Mouse (Mus musculus): ENCODE results near the gene Neurl1a. TPM values are rescaled to one million over a fixed set of nuclear protein-coding genes. Genes with fewer than 3 reads are reported as not detected.

The Neurl1a gene
- polyA plus RNA-seq, 1 experiment, result 0.01 TPM

- Histone ChIP-seq H3K4me1 (ENCODE audit: control insufficient read depth) (peaks cover 3% of the 10 kb centered on the region), H3K4me3 (replicated peaks) (no peak overlapping the region), H3K27me3 (ENCODE audit: control insufficient read depth) (peaks cover 22% of the 10 kb centered on the region), H3K9me3 (ENCODE audit: control insufficient read depth, low read length) (no peaks in the 10 kb centered on the region), H3K36me3 (ENCODE audit: control insufficient read depth) (no peaks in the 10 kb centered on the region)
- TF ChIP-seq GATA1 (IDR thresholded peaks at IDR 0.05; ENCODE audit: low read length) (no peak), TAL1 (IDR thresholded peaks at IDR 0.05; ENCODE audit: low read length) (no peak)
Measured at GRCm38 (mm10) chr19:47142438-47142837, 36.2 kb upstream of the Neurl1a start.

GRCm38 (mm10) chr19:47144154-47144553 lies 34.5 kb upstream of the Neurl1a start, which contains the start of gene Calhm1:
Gene Calhm1, minus strand, starts transcription at chr19:47144254.
- Histone ChIP-seq H3K4me1 (ENCODE audit: control insufficient read depth) (no peaks in the 10 kb centered on the region), H3K9me3 (ENCODE audit: control insufficient read depth, low read length) (no peaks in the 10 kb centered on the region), H3K4me3 (replicated peaks) (no peak within 1 kb of the TSS), H3K36me3 (ENCODE audit: control insufficient read depth) (no peaks in the 10 kb centered on the region), H3K27me3 (ENCODE audit: control insufficient read depth) (peaks cover 5% of the 10 kb centered on the region)
- no peak for TF ChIP-seq GATA1 (IDR thresholded peaks at IDR 0.05; ENCODE audit: low read length)
- no peak for TF ChIP-seq TAL1 (IDR thresholded peaks at IDR 0.05; ENCODE audit: low read length)

DNA sequence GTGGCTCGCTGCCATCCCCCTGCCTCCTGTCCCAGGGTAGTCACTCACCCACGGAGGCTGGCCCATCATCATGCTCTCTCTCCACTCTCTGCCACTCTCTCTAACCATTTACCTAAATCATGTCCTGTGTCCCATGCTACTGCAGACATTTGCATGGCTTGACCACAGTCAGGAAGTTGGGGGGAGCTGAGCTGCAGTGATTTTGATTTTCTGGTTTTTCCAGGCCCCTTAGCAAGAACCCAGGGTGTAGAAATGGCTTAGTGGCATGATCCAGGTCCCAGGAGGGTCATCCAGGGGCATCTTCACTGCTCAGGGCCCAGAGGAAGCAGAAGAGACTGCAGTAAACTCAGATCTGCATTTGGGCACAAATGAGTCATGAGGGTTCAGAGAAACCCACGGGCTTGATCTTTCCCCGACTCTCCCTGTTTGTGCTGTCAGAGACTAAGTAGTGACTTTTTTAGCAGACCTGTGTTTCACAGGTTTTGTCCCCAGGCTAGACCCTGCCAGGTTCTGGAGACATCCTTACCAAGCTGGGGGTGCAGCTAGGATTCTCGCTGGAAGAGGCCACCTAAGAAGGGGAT lies 30.3 kb upstream of the Neurl1a start:
- no peak for TF ChIP-seq TAL1 (IDR thresholded peaks at IDR 0.05; ENCODE audit: low read length)
- TF ChIP-seq GATA1 (IDR thresholded peaks at IDR 0.05; ENCODE audit: low read length), result no peak
- H3K9me3 ChIP-seq (ENCODE audit: control insufficient read depth, low read length), result no peaks in the 10 kb centered on the region
- H3K4me3 ChIP-seq (replicated peaks), result no peak overlapping the region
- H3K27me3 ChIP-seq (ENCODE audit: control insufficient read depth), result peaks cover 12% of the 10 kb centered on the region
- H3K36me3 ChIP-seq (ENCODE audit: control insufficient read depth), result no peaks in the 10 kb centered on the region
- H3K4me1 ChIP-seq (ENCODE audit: control insufficient read depth), result no peaks in the 10 kb centered on the region

- TF ChIP-seq GATA1 (IDR thresholded peaks at IDR 0.05; ENCODE audit: low read length) (no peak), TAL1 (IDR thresholded peaks at IDR 0.05; ENCODE audit: low read length) (no peak)
- H3K4me3 ChIP-seq (replicated peaks), result no peak overlapping the region
- no peaks in the 10 kb centered on the region for H3K9me3 ChIP-seq (ENCODE audit: control insufficient read depth, low read length)
- H3K4me1 ChIP-seq (ENCODE audit: control insufficient read depth), result no peaks in the 10 kb centered on the region
- no peaks in the 10 kb centered on the region for H3K36me3 ChIP-seq (ENCODE audit: control insufficient read depth)
- peaks cover 12% of the 10 kb centered on the region for H3K27me3 ChIP-seq (ENCODE audit: control insufficient read depth)
Measured at GRCm38 (mm10) chr19:47149854-47150253, 28.8 kb upstream of the Neurl1a start.

DNA sequence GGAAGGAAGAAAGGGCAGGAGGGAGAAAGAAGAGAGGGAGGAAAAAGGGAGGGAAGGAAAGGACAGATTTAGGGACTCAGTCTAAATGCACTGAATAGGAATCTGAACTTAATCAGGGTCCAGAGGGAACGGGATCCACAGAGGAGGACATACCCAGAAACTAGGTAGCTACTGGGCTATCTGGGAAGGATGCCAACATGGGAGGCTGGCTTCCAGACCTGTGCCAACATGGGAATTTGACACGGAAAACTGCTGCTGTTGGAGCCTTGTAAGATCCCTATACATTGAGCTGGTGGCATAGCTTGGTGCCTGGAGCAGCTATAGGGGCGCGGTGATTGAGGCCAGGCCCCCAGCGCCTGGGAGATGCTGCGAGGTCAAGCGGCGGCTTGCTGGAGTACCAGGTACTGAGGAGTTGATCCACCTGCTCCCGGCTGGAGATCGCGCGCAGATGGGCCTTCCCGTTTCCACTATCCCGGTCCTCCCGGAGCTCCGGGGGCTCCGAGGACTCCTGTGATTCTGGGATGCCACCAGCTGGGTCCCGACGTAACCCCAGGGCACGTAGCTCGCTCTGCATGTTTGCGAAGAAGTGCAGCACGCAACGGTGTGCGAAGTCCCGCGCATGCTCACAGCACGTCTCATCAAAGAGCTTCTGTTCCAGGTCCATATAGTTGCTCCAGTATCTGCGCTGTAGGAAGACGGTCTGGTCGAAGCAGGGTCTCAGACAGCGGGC lies 27.1 kb upstream of the Neurl1a start:
- TF ChIP-seq GATA1 (IDR thresholded peaks at IDR 0.05; ENCODE audit: low read length) (no peak), TAL1 (IDR thresholded peaks at IDR 0.05; ENCODE audit: low read length) (no peak)
- Histone ChIP-seq H3K27me3 (ENCODE audit: control insufficient read depth) (peaks cover 12% of the 10 kb centered on the region), H3K4me1 (ENCODE audit: control insufficient read depth) (no peaks in the 10 kb centered on the region), H3K36me3 (ENCODE audit: control insufficient read depth) (no peaks in the 10 kb centered on the region), H3K9me3 (ENCODE audit: control insufficient read depth, low read length) (no peaks in the 10 kb centered on the region), H3K4me3 (replicated peaks) (no peak overlapping the region)

DNA sequence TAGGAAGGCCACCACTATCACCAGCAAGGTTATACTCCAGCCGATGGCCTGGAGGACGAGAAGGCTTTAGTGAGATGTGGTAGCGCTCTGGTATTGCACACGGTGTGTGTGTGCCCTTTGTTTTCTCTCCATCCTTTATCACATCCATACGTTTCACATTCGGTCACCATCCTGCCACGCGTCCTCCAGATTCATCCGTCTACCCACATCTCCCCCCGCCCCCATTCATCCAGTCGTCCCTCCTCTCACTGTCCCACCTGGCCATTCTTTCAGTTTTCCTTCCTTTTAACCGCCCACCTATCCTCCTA lies 26.6 kb upstream of the Neurl1a start:
- Histone ChIP-seq H3K4me3 (replicated peaks) (no peak overlapping the region), H3K9me3 (ENCODE audit: control insufficient read depth, low read length) (no peaks in the 10 kb centered on the region), H3K36me3 (ENCODE audit: control insufficient read depth) (no peaks in the 10 kb centered on the region), H3K4me1 (ENCODE audit: control insufficient read depth) (no peaks in the 10 kb centered on the region), H3K27me3 (ENCODE audit: control insufficient read depth) (peaks cover 12% of the 10 kb centered on the region)
- TF ChIP-seq TAL1 (IDR thresholded peaks at IDR 0.05; ENCODE audit: low read length), result no peak
- no peak for TF ChIP-seq GATA1 (IDR thresholded peaks at IDR 0.05; ENCODE audit: low read length)

DNA sequence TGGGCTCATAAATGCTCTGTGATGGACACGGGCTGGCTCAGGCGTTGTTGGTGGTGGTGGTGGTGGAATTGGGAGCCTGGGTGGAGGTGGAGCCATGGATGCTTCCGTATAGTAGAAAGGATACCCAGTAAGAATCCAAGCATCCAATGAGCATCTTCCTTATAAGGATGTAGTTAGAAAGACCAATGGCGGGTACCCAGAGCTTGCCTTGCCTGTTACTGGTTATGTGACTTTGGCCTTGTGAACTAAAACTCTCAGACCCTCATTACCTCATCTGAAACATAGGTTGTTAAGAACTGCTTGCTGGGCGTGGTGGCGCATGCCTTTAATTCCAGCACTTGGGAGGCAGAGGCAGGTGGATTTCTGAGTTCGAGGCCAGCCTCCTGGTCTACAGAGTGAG lies 24.9 kb upstream of the Neurl1a start:
- H3K4me1 ChIP-seq (ENCODE audit: control insufficient read depth), result no peaks in the 10 kb centered on the region
- peaks cover 12% of the 10 kb centered on the region for H3K27me3 ChIP-seq (ENCODE audit: control insufficient read depth)
- no peak overlapping the region for H3K4me3 ChIP-seq (replicated peaks)
- TF ChIP-seq GATA1 (IDR thresholded peaks at IDR 0.05; ENCODE audit: low read length) (no peak), TAL1 (IDR thresholded peaks at IDR 0.05; ENCODE audit: low read length) (no peak)
- H3K9me3 ChIP-seq (ENCODE audit: control insufficient read depth, low read length), result no peaks in the 10 kb centered on the region
- no peaks in the 10 kb centered on the region for H3K36me3 ChIP-seq (ENCODE audit: control insufficient read depth)

DNA sequence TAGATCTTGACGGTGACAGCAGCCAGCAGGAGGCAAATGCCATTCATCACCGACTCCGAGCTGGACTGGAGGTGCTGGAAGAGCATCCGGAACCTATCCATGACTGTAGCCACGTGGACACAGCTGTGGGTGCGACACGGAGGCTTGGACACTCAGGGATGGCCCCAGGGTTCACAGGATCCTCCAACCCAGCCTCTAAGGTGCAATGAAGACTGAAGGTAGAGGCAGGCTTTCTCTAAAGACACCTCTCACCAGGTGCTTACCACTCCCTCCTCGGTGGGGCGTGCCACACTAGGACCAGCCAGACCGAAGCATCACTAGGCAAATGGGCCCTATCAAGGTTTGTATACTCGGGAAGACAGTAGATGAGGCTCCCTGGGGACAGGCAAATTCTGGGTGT lies 21.0 kb upstream of the Neurl1a start, which contains the start of gene Calhm3:
Gene Calhm3 (minus strand): TSS at position 101 of the 400 bp plus-strand sequence.
- H3K36me3 ChIP-seq (ENCODE audit: control insufficient read depth), result no peaks in the 10 kb centered on the region
- no peaks in the 10 kb centered on the region for H3K4me1 ChIP-seq (ENCODE audit: control insufficient read depth)
- H3K9me3 ChIP-seq (ENCODE audit: control insufficient read depth, low read length), result no peaks in the 10 kb centered on the region
- no peaks in the 10 kb centered on the region for H3K27me3 ChIP-seq (ENCODE audit: control insufficient read depth)
- TF ChIP-seq GATA1 (IDR thresholded peaks at IDR 0.05; ENCODE audit: low read length) (no peak), TAL1 (IDR thresholded peaks at IDR 0.05; ENCODE audit: low read length) (no peak)
- H3K4me3 ChIP-seq (replicated peaks), result no peak within 1 kb of the TSS

GRCm38 (mm10) chr19:47161669-47162068 lies 17.0 kb upstream of the Neurl1a start:
- H3K36me3 ChIP-seq (ENCODE audit: control insufficient read depth), result no peaks in the 10 kb centered on the region
- H3K4me1 ChIP-seq (ENCODE audit: control insufficient read depth), result no peaks in the 10 kb centered on the region
- H3K27me3 ChIP-seq (ENCODE audit: control insufficient read depth), result no peaks in the 10 kb centered on the region
- H3K4me3 ChIP-seq (replicated peaks), result no peak overlapping the region
- TF ChIP-seq GATA1 (IDR thresholded peaks at IDR 0.05; ENCODE audit: low read length) (no peak), TAL1 (IDR thresholded peaks at IDR 0.05; ENCODE audit: low read length) (no peak)
- H3K9me3 ChIP-seq (ENCODE audit: control insufficient read depth, low read length), result no peaks in the 10 kb centered on the region
